Mouse (Mus musculus) heart, embryonic 13.5 days (tissue): Measurements from ENCODE around the gene Nosip. TPM values are rescaled to one million over a fixed set of nuclear protein-coding genes. Genes with fewer than 3 reads are reported as not detected.
"Not testable (repeated sequence)": the region's sequence is repeated elsewhere in the genome, so short reads cannot be mapped to it uniquely, and the experiment has no call there.

Experiments
- ATAC-seq: fragments of 200-750 bp; cut with Nextera tagmentation; 2 replicates; pipeline ENCODE4 v1.8.0; 2017; ENCODE audit warnings: moderate TSS enrichment; ENCODE audit not compliant: insufficient number of reproducible peaks, low FRiP score, low TSS enrichment; ENCODE audit errors: extremely low read depth
- H3K27ac ChIP-seq: fragments of 300-500 bp; sonication (generic); replicated peaks from 2 replicates; pipeline ENCODE4 v1.5.1; 2015; ENCODE audit warnings: moderate library complexity, mild to moderate bottlenecking, inconsistent platforms
- H3K27me3 ChIP-seq: fragments of 300-500 bp; sonication (generic); replicated peaks from 2 replicates; pipeline ENCODE4 v1.6.1; 2015; ENCODE audit warnings: mild to moderate bottlenecking, inconsistent platforms
- H3K36me3 ChIP-seq: fragments of 300-500 bp; sonication (generic); 2 replicates; pipeline ENCODE4 v1.6.1; 2015; ENCODE audit warnings: mild to moderate bottlenecking, inconsistent platforms
- H3K4me1 ChIP-seq: fragments of 300-500 bp; sonication (generic); 2 replicates; pipeline ENCODE4 v1.6.1; 2015; ENCODE audit warnings: inconsistent platforms
- H3K4me2 ChIP-seq: fragments of 300-500 bp; sonication (generic); 2 replicates; pipeline ENCODE4 v1.6.1; 2015; ENCODE audit warnings: inconsistent platforms, mild to moderate bottlenecking, moderate library complexity
- H3K4me3 ChIP-seq: fragments of 300-500 bp; sonication (generic); 2 replicates; pipeline ENCODE4 v1.5.1; 2015; ENCODE audit warnings: moderate library complexity, mild to moderate bottlenecking, inconsistent platforms
- H3K9ac ChIP-seq: fragments of 300-500 bp; sonication (generic); 2 replicates; pipeline ENCODE4 v1.6.1; 2015; ENCODE audit warnings: inconsistent platforms, mild to moderate bottlenecking, moderate library complexity
- H3K9me3 ChIP-seq: fragments of 300-500 bp; sonication (generic); 2 replicates; pipeline ENCODE4 v1.6.1; 2016; ENCODE audit warnings: inconsistent platforms
- WGBS: fragments of 180-500 bp; shearing (Covaris S2); methylation state at CpG from one replicate; pipeline ENCODE4 v1.1.7; 2015; ENCODE audit warnings: mixed read lengths; 5-methylcytosine and 5-hydroxymethylcytosine counted together
- polyA plus RNA-seq: library from polyadenylated mRNA; unstranded; fragments of >200 nt; fragmentation: Nextera tagmentation; extraction: Ambion mirVana; gene quantifications from 2 replicates; pipeline ENCODE4 v1.2.1, GENCODE M21; 2015

Nosip gene
- polyA plus RNA-seq, 1 experiment from 2014 or later: 46.6 TPM

- peak overlapping the region; percentile 53 for H3K9ac ChIP-seq
- peak overlapping the region; percentile 5; the same call in 1 of the 2 replicates for H3K4me3 ChIP-seq
- H3K36me3 ChIP-seq: peaks cover 80% of the 10 kb centered on the region
- H3K27ac ChIP-seq: peak overlapping the region; percentile 21
- H3K4me2 ChIP-seq: 0 out of 2 replicates have a peak overlapping the region, but pooled peaks have one; percentile 76
- no peaks in the 10 kb centered on the region for H3K27me3 ChIP-seq
- peaks cover 58% of the 10 kb centered on the region for H3K4me1 ChIP-seq
- ATAC-seq: no peak
- no peaks in the 10 kb centered on the region for H3K9me3 ChIP-seq
These were observed 59.7 kb downstream of the Nosip start for GRCm38 (mm10) chr7:45121966-45122365.

- 78% methylated on average over 15 of the region's 15 CpGs for WGBS
- peaks cover 63% of the 10 kb centered on the region for H3K4me1 ChIP-seq
These were observed 60.4 kb downstream of the Nosip start for GRCm38 (mm10) chr7:45122561-45123185.

DNA sequence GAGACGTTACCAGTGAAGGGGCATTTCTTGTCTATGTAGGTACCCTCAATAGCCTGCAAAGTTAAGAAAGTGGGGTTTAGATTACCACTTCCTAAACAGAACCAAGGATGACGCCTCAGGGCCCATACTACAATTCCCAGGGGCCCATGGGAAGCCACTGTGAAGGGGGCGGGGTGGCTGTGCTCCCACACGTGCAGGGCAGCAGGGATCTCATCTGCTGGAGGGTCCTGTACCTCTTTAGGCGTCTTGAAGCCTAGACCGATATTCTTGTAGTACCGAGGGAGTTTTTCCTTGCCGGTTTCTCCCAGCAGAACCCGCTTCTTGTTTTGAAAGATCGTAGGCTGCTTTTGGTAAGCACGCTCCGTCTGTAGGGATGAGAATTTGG, 60.9 kb downstream of the Nosip start:
- Histone ChIP-seq H3K4me1 (peaks cover 58% of the 10 kb centered on the region), H3K4me3 (peak overlapping the region; percentile 85), H3K27me3 (no peaks in the 10 kb centered on the region), H3K4me2 (peak overlapping the region; percentile 76), H3K27ac (peak overlapping the region; percentile 94), H3K9ac (peak overlapping the region; percentile 96), H3K36me3 (peaks cover 81% of the 10 kb centered on the region), H3K9me3 (no peaks in the 10 kb centered on the region)
- no peak for ATAC-seq
- WGBS: 17% methylated on average over 12 of the region's 12 CpGs

More at GRCm38 (mm10) chr7:45122561-45123185, 60.4 kb downstream of the Nosip start:
- peak overlapping the region; percentile 96 for H3K9ac ChIP-seq
- peak overlapping the region; percentile 76 for H3K4me2 ChIP-seq
- peaks cover 86% of the 10 kb centered on the region for H3K36me3 ChIP-seq
- no peaks in the 10 kb centered on the region for H3K27me3 ChIP-seq
- no peaks in the 10 kb centered on the region for H3K9me3 ChIP-seq
- H3K4me3 ChIP-seq: peak overlapping the region; percentile 85
- ATAC-seq: no peak
- H3K27ac ChIP-seq: 0 out of 2 replicates have a peak overlapping the region, but pooled peaks have one; percentile 94

- Histone ChIP-seq H3K9ac (peak within 1 kb of the TSS; percentile 100), H3K36me3 (peaks cover 68% of the 10 kb centered on the region), H3K9me3 (no peaks in the 10 kb centered on the region), H3K27ac (peak within 1 kb of the TSS; percentile 94), H3K4me2 (peak within 1 kb of the TSS; percentile 76), H3K4me3 (peak within 1 kb of the TSS; percentile 85), H3K4me1 (peaks cover 59% of the 10 kb centered on the region), H3K27me3 (no peaks in the 10 kb centered on the region)
- peak; percentile 82 for ATAC-seq
- 1% methylated on average over 59 of the region's 59 CpGs for WGBS
These were observed 62.3 kb downstream of the Nosip start, which contains the start of gene Rps11 for GRCm38 (mm10) chr7:45124224-45125143. Gene Rps11 (minus strand): TSS chr7:45124439.

- peaks cover 61% of the 10 kb centered on the region for H3K36me3 ChIP-seq
- peak overlapping the region; percentile 100 for H3K9ac ChIP-seq
- H3K4me3 ChIP-seq: peak overlapping the region; percentile 85
- no peaks in the 10 kb centered on the region for H3K27me3 ChIP-seq
- ATAC-seq: no peak
- peak overlapping the region; percentile 69 for H3K4me2 ChIP-seq
- peak overlapping the region; percentile 94 for H3K27ac ChIP-seq
- peaks cover 66% of the 10 kb centered on the region for H3K4me1 ChIP-seq
- WGBS: 34% methylated on average over 7 of the region's 7 CpGs
- no peaks in the 10 kb centered on the region for H3K9me3 ChIP-seq
These were observed 62.9 kb downstream of the Nosip start for GRCm38 (mm10) chr7:45125144-45125600.

- WGBS: 70% methylated on average over 5 of the region's 5 CpGs
- H3K9me3 ChIP-seq, ATAC-seq, H3K27me3 ChIP-seq: not testable (repeated sequence)
- H3K4me2 ChIP-seq: peak overlapping the region; percentile 97
- peaks cover 66% of the 10 kb centered on the region for H3K4me1 ChIP-seq
- peak overlapping the region; percentile 94 for H3K27ac ChIP-seq
- peak overlapping the region; percentile 85 for H3K4me3 ChIP-seq
- H3K36me3 ChIP-seq: peaks cover 56% of the 10 kb centered on the region
- peak overlapping the region; percentile 100 for H3K9ac ChIP-seq
These were observed 63.4 kb downstream of the Nosip start for GRCm38 (mm10) chr7:45125649-45126048.

- Histone ChIP-seq H3K4me2 (peak overlapping the region; percentile 97), H3K36me3 (peaks cover 50% of the 10 kb centered on the region), H3K9ac (peak overlapping the region; percentile 100), H3K27me3 (no peaks in the 10 kb centered on the region), H3K4me1 (peaks cover 63% of the 10 kb centered on the region), H3K9me3 (no peaks in the 10 kb centered on the region), H3K27ac (peak overlapping the region; percentile 94), H3K4me3 (peak overlapping the region; percentile 98)
- WGBS: 70% methylated on average over 17 of the region's 17 CpGs
- no peak for ATAC-seq
These were observed 64.1 kb downstream of the Nosip start for GRCm38 (mm10) chr7:45126147-45126843.

GRCm38 (mm10) chr7:45126844-45127699, 64.8 kb downstream of the Nosip start:
- no peak for ATAC-seq
- Histone ChIP-seq H3K4me1 (peaks cover 55% of the 10 kb centered on the region), H3K9ac (peak overlapping the region; percentile 100)

More at GRCm38 (mm10) chr7:45126844-45127699, 64.8 kb downstream of the Nosip start:
- 22% methylated on average over 21 of the region's 21 CpGs for WGBS
- peak overlapping the region; percentile 98 for H3K4me3 ChIP-seq
- no peaks in the 10 kb centered on the region for H3K9me3 ChIP-seq
- H3K36me3 ChIP-seq: peaks cover 42% of the 10 kb centered on the region
- peak overlapping the region; percentile 97 for H3K4me2 ChIP-seq
- no peaks in the 10 kb centered on the region for H3K27me3 ChIP-seq
- peak overlapping the region; percentile 94 for H3K27ac ChIP-seq
